Mouse (Mus musculus) testis, adult 2 months (tissue): ENCODE results near the gene Wnt7b.

Source experiments
- CTCF ChIP-seq: fragments of 200-500 bp; IDR thresholded peaks from 2 replicates; pipeline ENCODE4 v1.5.1; 2012; ENCODE audit warnings: low read depth, mild to moderate bottlenecking, inconsistent platforms, low read length, moderate library complexity; ENCODE audit not compliant: control insufficient read depth, insufficient read depth, insufficient replicate concordance
- POLR2A ChIP-seq: fragments of 200-500 bp; IDR thresholded peaks from 2 replicates; pipeline ENCODE4 v1.6.1; 2012; ENCODE audit warnings: low read depth, mild to moderate bottlenecking, inconsistent platforms, low read length, moderate library complexity; ENCODE audit not compliant: control insufficient read depth

DNA sequence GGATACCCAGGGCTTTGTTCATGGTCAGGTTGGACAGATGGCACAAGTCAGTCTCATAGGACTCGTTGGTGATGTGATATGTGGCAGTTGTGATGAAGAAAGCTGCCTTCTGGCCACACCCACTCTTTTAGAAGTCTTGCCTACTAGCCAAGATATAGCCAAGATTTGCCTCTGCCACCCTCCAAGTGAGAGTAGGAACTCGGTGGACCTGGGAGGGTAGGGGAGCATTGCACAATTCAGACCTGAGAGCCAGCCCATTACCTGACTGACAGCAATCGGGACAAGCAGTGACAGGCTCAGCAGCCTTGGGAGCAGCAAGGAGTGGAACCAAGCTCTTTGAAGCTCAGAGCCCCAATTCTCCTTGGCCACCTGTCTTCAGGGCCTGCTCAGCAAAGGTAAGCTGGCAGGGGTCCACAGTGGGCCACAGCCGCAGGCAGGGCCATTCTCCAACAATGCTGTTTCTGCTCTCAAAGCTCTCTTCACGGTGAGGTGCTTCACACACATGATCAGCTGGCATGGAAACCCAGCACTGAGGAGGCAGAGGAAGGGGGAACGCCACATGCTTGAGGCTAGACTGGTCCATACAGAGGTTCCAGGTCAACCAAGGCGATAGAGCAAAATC is 47.8 kb upstream of the Wnt7b start:
- TF ChIP-seq POLR2A: no peak
- TF ChIP-seq CTCF: no peak
